Mouse (Mus musculus) midbrain, embryonic 12.5 days (tissue): ENCODE results near the gene Trmt2a. TPM values are rescaled to one million over a fixed set of nuclear protein-coding genes. Genes with fewer than 3 reads are reported as not detected.

ENCODE experiments used
- ATAC-seq: fragments of 200-750 bp; cut with Nextera tagmentation; 2 replicates; pipeline ENCODE4 v1.8.0; 2017; ENCODE audit warnings: low read depth, moderate TSS enrichment, moderate library complexity; ENCODE audit not compliant: low FRiP score
- H3K27ac ChIP-seq: fragments of 300-500 bp; sonication (generic); replicated peaks from 2 replicates; pipeline ENCODE4 v1.5.1; 2016; ENCODE audit warnings: mild to moderate bottlenecking
- H3K27me3 ChIP-seq: fragments of 300-500 bp; sonication (generic); 2 replicates; pipeline ENCODE4 v1.6.1; 2016; ENCODE audit warnings: mild to moderate bottlenecking
- H3K36me3 ChIP-seq: fragments of 300-500 bp; sonication (generic); 2 replicates; pipeline ENCODE4 v1.6.1; 2016
- H3K4me1 ChIP-seq: fragments of 300-500 bp; sonication (generic); 2 replicates; pipeline ENCODE4 v1.6.1; 2016
- H3K4me2 ChIP-seq: fragments of 300-500 bp; sonication (generic); replicated peaks from 2 replicates; pipeline ENCODE4 v1.6.1; 2016; ENCODE audit warnings: mild to moderate bottlenecking, moderate library complexity
- H3K4me3 ChIP-seq: fragments of 300-500 bp; sonication (generic); 2 replicates; pipeline ENCODE4 v1.5.1; 2016; ENCODE audit warnings: mild to moderate bottlenecking
- H3K9ac ChIP-seq: fragments of 300-500 bp; sonication (generic); replicated peaks from 2 replicates; pipeline ENCODE4 v1.6.1; 2016; ENCODE audit warnings: mild to moderate bottlenecking, moderate library complexity
- H3K9me3 ChIP-seq: fragments of 300-500 bp; sonication (generic); 2 replicates; pipeline ENCODE4 v1.6.1; 2016; ENCODE audit warnings: mild to moderate bottlenecking
- WGBS: fragments of 180-500 bp; shearing (Covaris S2); methylation state at CpG from one replicate; pipeline ENCODE4 v1.1.7; 2016; 5-methylcytosine and 5-hydroxymethylcytosine counted together
- polyA plus RNA-seq: library from polyadenylated mRNA; unstranded; fragments of >200 nt; fragmentation: Nextera tagmentation; extraction: Ambion mirVana; gene quantifications from 2 replicates; pipeline ENCODE4 v1.2.1, GENCODE M21; 2016

Gene Trmt2a
- 112 and 120 TPM in 2 replicates for polyA plus RNA-seq

- Histone ChIP-seq H3K9ac (peak within 1 kb of the TSS; percentile 92), H3K4me1 (peaks cover 42% of the 10 kb centered on the region), H3K4me2 (peak within 1 kb of the TSS; percentile 93), H3K36me3 (peaks cover 65% of the 10 kb centered on the region), H3K27ac (peak within 1 kb of the TSS; percentile 92), H3K9me3 (no peaks in the 10 kb centered on the region), H3K27me3 (no peaks in the 10 kb centered on the region), H3K4me3 (peak within 1 kb of the TSS; percentile 96)
- peak; percentile 95 for ATAC-seq
- WGBS, result under 1% methylated on average over 101 of the region's 102 CpGs
Observed at GRCm38 (mm10) chr16:18248433-18249363, at the start of gene Trmt2a, which contains the start of gene Ranbp1. Gene Trmt2a, plus strand, starts transcription at chr16:18248679. Gene Ranbp1, minus strand, starts transcription at chr16:18248732.

- no peaks in the 10 kb centered on the region for H3K36me3 ChIP-seq
- no peak overlapping the region for H3K4me3 ChIP-seq
- peaks cover 15% of the 10 kb centered on the region; the same call in 1 of the 2 replicates for H3K27me3 ChIP-seq
- no peak overlapping the region for H3K4me2 ChIP-seq
- no peak overlapping the region for H3K9ac ChIP-seq
- H3K9me3 ChIP-seq, result no peaks in the 10 kb centered on the region
- no peak for ATAC-seq
- 0 out of 2 replicates have a peak overlapping the region, but pooled peaks have one; percentile 60 for H3K27ac ChIP-seq
- peaks cover 30% of the 10 kb centered on the region for H3K4me1 ChIP-seq
- WGBS, result 100% methylated on average over 2 of the region's 2 CpGs
Observed at GRCm38 (mm10) chr16:18200062-18200461, 48.4 kb upstream of the Trmt2a start.

- Histone ChIP-seq H3K4me2 (no peak overlapping the region), H3K27me3 (peaks cover 20% of the 10 kb centered on the region; the same call in 1 of the 2 replicates), H3K9me3 (no peaks in the 10 kb centered on the region), H3K36me3 (no peaks in the 10 kb centered on the region), H3K27ac (no peak overlapping the region), H3K4me3 (no peak overlapping the region), H3K4me1 (peaks cover 28% of the 10 kb centered on the region), H3K9ac (no peak overlapping the region)
- 39% methylated on average over 1 of the region's 1 CpGs for WGBS
- no peak for ATAC-seq
Observed at GRCm38 (mm10) chr16:18201620-18202019, 46.9 kb upstream of the Trmt2a start.

- Histone ChIP-seq H3K4me2 (no peak overlapping the region), H3K9ac (no peak overlapping the region), H3K36me3 (no peaks in the 10 kb centered on the region), H3K4me1 (peaks cover 28% of the 10 kb centered on the region), H3K4me3 (no peak overlapping the region), H3K27ac (no peak overlapping the region), H3K9me3 (no peaks in the 10 kb centered on the region), H3K27me3 (peaks cover 24% of the 10 kb centered on the region; the same call in 1 of the 2 replicates)
- ATAC-seq, result no peak
- 89% methylated on average over 1 of the region's 1 CpGs for WGBS
Observed at GRCm38 (mm10) chr16:18202061-18202460, 46.4 kb upstream of the Trmt2a start.

- Histone ChIP-seq H3K9ac (no peak overlapping the region), H3K4me3 (no peak overlapping the region), H3K27me3 (peaks cover 17% of the 10 kb centered on the region; the same call in 1 of the 2 replicates), H3K36me3 (no peaks in the 10 kb centered on the region), H3K9me3 (no peaks in the 10 kb centered on the region), H3K4me1 (peaks cover 22% of the 10 kb centered on the region), H3K4me2 (no peak overlapping the region), H3K27ac (no peak overlapping the region)
- 68% methylated on average over 7 of the region's 7 CpGs for WGBS
- ATAC-seq, result no peak; the same call in 1 of the 2 replicates
Observed at GRCm38 (mm10) chr16:18203430-18204091, 44.9 kb upstream of the Trmt2a start.

GRCm38 (mm10) chr16:18210701-18211416, 37.6 kb upstream of the Trmt2a start:
- 20% methylated on average over 8 of the region's 8 CpGs for whole genome bisulfite sequencing
- no peak for ATAC-seq
- Histone ChIP-seq H3K9me3 (no peaks in the 10 kb centered on the region), H3K27ac (no peak overlapping the region), H3K4me2 (no peak overlapping the region), H3K36me3 (no peaks in the 10 kb centered on the region), H3K4me1 (peaks cover 35% of the 10 kb centered on the region), H3K9ac (no peak overlapping the region), H3K4me3 (no peak overlapping the region), H3K27me3 (peaks cover 24% of the 10 kb centered on the region)

- H3K27me3 ChIP-seq, result peaks cover 24% of the 10 kb centered on the region
- peaks cover 40% of the 10 kb centered on the region for H3K4me1 ChIP-seq
- H3K9me3 ChIP-seq, result no peaks in the 10 kb centered on the region
- no peak overlapping the region for H3K9ac ChIP-seq
- H3K4me3 ChIP-seq, result no peak overlapping the region
- H3K36me3 ChIP-seq, result no peaks in the 10 kb centered on the region
- no peak overlapping the region for H3K27ac ChIP-seq
- 48% methylated on average over 10 of the region's 10 CpGs for WGBS
- no peak for ATAC-seq
- H3K4me2 ChIP-seq, result no peak overlapping the region
Observed at GRCm38 (mm10) chr16:18211417-18212171, 36.9 kb upstream of the Trmt2a start.

GRCm38 (mm10) chr16:18213689-18214088, 34.8 kb upstream of the Trmt2a start:
- Histone ChIP-seq H3K36me3 (no peaks in the 10 kb centered on the region), H3K27me3 (peaks cover 19% of the 10 kb centered on the region), H3K9ac (peak overlapping the region; percentile 52; the same call in 1 of the 2 replicates), H3K27ac (peak overlapping the region; percentile 91), H3K4me1 (peaks cover 40% of the 10 kb centered on the region), H3K4me2 (peak overlapping the region; percentile 49), H3K9me3 (no peaks in the 10 kb centered on the region), H3K4me3 (peak overlapping the region; percentile 35)
- peak; percentile 96 for ATAC-seq
- 12% methylated on average over 6 of the region's 6 CpGs for WGBS

- no peaks in the 10 kb centered on the region for H3K9me3 ChIP-seq
- H3K4me1 ChIP-seq, result peaks cover 45% of the 10 kb centered on the region
- H3K4me2 ChIP-seq, result peak overlapping the region; percentile 49
- 71% methylated on average over 7 of the region's 7 CpGs for WGBS
- H3K27me3 ChIP-seq, result peaks cover 15% of the 10 kb centered on the region
- H3K27ac ChIP-seq, result peak overlapping the region; percentile 91
- ATAC-seq, result no peak
- H3K36me3 ChIP-seq, result no peaks in the 10 kb centered on the region
- peak overlapping the region; percentile 35 for H3K4me3 ChIP-seq
- peak overlapping the region; percentile 52; the same call in 1 of the 2 replicates for H3K9ac ChIP-seq
Observed at GRCm38 (mm10) chr16:18214858-18215257, 33.6 kb upstream of the Trmt2a start.

- Histone ChIP-seq H3K4me3 (no peak within 1 kb of the TSS), H3K27me3 (no peaks in the 10 kb centered on the region), H3K27ac (no peak within 1 kb of the TSS), H3K4me1 (peaks cover 46% of the 10 kb centered on the region), H3K4me2 (no peak within 1 kb of the TSS), H3K9ac (no peak within 1 kb of the TSS), H3K36me3 (peaks cover 4% of the 10 kb centered on the region), H3K9me3 (no peaks in the 10 kb centered on the region)
- WGBS, result 87% methylated on average over 4 of the region's 4 CpGs
- no peak for ATAC-seq
Observed at GRCm38 (mm10) chr16:18217579-18217978, 30.9 kb upstream of the Trmt2a start, which contains the start of gene Ccdc188. Gene Ccdc188, plus strand, starts transcription at chr16:18217879.

- no peak overlapping the region for H3K27ac ChIP-seq
- WGBS, result 77% methylated on average over 9 of the region's 9 CpGs
Observed at GRCm38 (mm10) chr16:18218580-18218996, 29.9 kb upstream of the Trmt2a start.

More at GRCm38 (mm10) chr16:18218580-18218996, 29.9 kb upstream of the Trmt2a start:
- Histone ChIP-seq H3K9ac (no peak overlapping the region), H3K36me3 (peaks cover 15% of the 10 kb centered on the region), H3K4me2 (no peak overlapping the region), H3K27me3 (no peaks in the 10 kb centered on the region), H3K4me1 (peaks cover 37% of the 10 kb centered on the region), H3K4me3 (no peak overlapping the region), H3K9me3 (no peaks in the 10 kb centered on the region)
- no peak for ATAC-seq
